Mouse (Mus musculus): ENCODE results near the gene Hist2h3c1. TPM values are rescaled to one million over a fixed set of nuclear protein-coding genes. Genes with fewer than 3 reads are reported as not detected.

Hist2h3c1 gene
- polyA plus RNA-seq, 1 experiment from 2014 or later = 0.71 TPM

GRCm38 (mm10) chr3:96221640-96222038, 24.8 kb upstream of the Hist2h3c1 start:
- Histone ChIP-seq H3K27me3 (no peaks in the 10 kb centered on the region), H3K4me2 (replicated peaks) (peak overlapping the region; percentile 87), H3K4me3 (peak overlapping the region; percentile 61), H3K9me3 (replicated peaks) (no peaks in the 10 kb centered on the region), H3K9ac (peak overlapping the region; percentile 79), H3K36me3 (no peaks in the 10 kb centered on the region), H3K27ac (peak overlapping the region; percentile 98), H3K4me1 (peaks cover 26% of the 10 kb centered on the region)
- no peak for ATAC-seq (ENCODE audit: low FRiP score)
- 18% methylated on average over 9 of the region's 9 CpGs for WGBS

- Histone ChIP-seq H3K27ac (no peak overlapping the region), H3K9ac (no peak overlapping the region), H3K4me3 (no peak overlapping the region), H3K4me1 (peaks cover 32% of the 10 kb centered on the region), H3K4me2 (replicated peaks) (no peak overlapping the region; the same call in 1 of the 2 replicates), H3K36me3 (no peaks in the 10 kb centered on the region), H3K27me3 (no peaks in the 10 kb centered on the region), H3K9me3 (replicated peaks) (no peaks in the 10 kb centered on the region)
- 90% methylated on average over 4 of the region's 4 CpGs for WGBS
- ATAC-seq (ENCODE audit: low FRiP score) = no peak
Measured at GRCm38 (mm10) chr3:96222774-96223173, 23.7 kb upstream of the Hist2h3c1 start.

DNA sequence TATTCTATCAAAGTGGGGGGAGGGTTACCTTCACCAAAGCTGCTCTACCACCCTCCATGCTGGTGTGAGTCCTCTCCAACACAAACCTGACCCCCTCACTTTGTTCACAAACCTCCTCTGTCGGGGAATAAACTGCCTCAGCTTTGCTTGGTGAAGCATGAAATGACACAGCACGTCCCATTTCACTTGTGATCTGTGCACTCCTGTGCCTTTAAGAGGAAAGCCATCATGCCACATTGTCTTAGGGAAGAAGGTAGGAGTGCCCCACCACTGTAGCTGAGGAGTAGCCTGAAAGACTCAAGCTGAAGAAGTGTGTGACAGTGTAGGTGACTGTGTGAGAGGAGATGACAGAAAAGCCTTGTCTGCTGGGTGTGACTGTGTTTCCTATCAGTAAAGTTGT, 21.1 kb upstream of the Hist2h3c1 start:
- Histone ChIP-seq H3K9ac (no peak overlapping the region), H3K27me3 (no peaks in the 10 kb centered on the region), H3K4me1 (peaks cover 27% of the 10 kb centered on the region), H3K27ac (no peak overlapping the region), H3K36me3 (no peaks in the 10 kb centered on the region), H3K9me3 (replicated peaks) (no peaks in the 10 kb centered on the region), H3K4me2 (replicated peaks) (no peak overlapping the region), H3K4me3 (no peak overlapping the region)
- ATAC-seq (ENCODE audit: low FRiP score) = no peak
- 27% methylated on average over 2 of the region's 2 CpGs for WGBS

- no peak overlapping the region for H3K4me3 ChIP-seq
- H3K27ac ChIP-seq = no peak overlapping the region
- no peaks in the 10 kb centered on the region for H3K27me3 ChIP-seq
- no peak overlapping the region for H3K4me2 ChIP-seq (replicated peaks)
- no peak overlapping the region for H3K9ac ChIP-seq
- 73% methylated on average over 8 of the region's 8 CpGs for WGBS
- no peaks in the 10 kb centered on the region for H3K9me3 ChIP-seq (replicated peaks)
- H3K4me1 ChIP-seq = peaks cover 17% of the 10 kb centered on the region
- no peaks in the 10 kb centered on the region for H3K36me3 ChIP-seq
- no peak for ATAC-seq (ENCODE audit: low FRiP score)
Measured at GRCm38 (mm10) chr3:96226695-96227648, 19.5 kb upstream of the Hist2h3c1 start.

- Histone ChIP-seq H3K4me3 (no peak overlapping the region), H3K4me1 (0 out of 2 replicates have a peak, but pooled peaks cover 11% of the 10 kb centered on the region), H3K36me3 (no peaks in the 10 kb centered on the region), H3K27me3 (no peaks in the 10 kb centered on the region), H3K9ac (no peak overlapping the region), H3K4me2 (replicated peaks) (no peak overlapping the region), H3K27ac (no peak overlapping the region), H3K9me3 (replicated peaks) (no peaks in the 10 kb centered on the region)
- no peak for ATAC-seq (ENCODE audit: low FRiP score)
- WGBS = 62% methylated on average over 2 of the region's 2 CpGs
Measured at GRCm38 (mm10) chr3:96228828-96229227, 17.7 kb upstream of the Hist2h3c1 start.

DNA sequence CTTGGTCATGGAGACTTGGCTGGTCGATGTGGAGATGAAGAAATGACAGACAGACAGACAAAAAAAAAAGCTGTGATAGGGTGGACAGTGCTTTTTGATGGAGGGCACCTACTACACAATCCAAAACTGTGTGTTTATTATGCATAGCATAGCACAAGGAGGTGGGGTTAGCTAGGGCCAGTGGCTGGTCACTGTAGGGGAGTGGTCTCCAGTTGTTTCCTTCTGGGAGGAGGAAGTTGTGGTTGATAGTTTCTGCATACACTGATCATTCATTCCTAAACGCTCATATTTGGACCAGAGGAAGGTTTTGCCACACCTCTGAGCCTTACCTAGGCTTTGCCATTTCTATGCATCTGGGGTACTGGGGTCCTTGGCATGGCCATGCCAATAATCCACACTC, 16.1 kb upstream of the Hist2h3c1 start:
- H3K4me1 ChIP-seq = 0 out of 2 replicates have a peak, but pooled peaks cover 9% of the 10 kb centered on the region
- no peaks in the 10 kb centered on the region for H3K9me3 ChIP-seq (replicated peaks)
- no peak for ATAC-seq (ENCODE audit: low FRiP score)
- no peaks in the 10 kb centered on the region for H3K36me3 ChIP-seq
- H3K27me3 ChIP-seq = no peaks in the 10 kb centered on the region
- 82% methylated on average over 2 of the region's 2 CpGs for WGBS
- H3K9ac ChIP-seq = no peak overlapping the region
- H3K4me3 ChIP-seq = no peak overlapping the region
- H3K4me2 ChIP-seq (replicated peaks) = no peak overlapping the region
- no peak overlapping the region for H3K27ac ChIP-seq

DNA sequence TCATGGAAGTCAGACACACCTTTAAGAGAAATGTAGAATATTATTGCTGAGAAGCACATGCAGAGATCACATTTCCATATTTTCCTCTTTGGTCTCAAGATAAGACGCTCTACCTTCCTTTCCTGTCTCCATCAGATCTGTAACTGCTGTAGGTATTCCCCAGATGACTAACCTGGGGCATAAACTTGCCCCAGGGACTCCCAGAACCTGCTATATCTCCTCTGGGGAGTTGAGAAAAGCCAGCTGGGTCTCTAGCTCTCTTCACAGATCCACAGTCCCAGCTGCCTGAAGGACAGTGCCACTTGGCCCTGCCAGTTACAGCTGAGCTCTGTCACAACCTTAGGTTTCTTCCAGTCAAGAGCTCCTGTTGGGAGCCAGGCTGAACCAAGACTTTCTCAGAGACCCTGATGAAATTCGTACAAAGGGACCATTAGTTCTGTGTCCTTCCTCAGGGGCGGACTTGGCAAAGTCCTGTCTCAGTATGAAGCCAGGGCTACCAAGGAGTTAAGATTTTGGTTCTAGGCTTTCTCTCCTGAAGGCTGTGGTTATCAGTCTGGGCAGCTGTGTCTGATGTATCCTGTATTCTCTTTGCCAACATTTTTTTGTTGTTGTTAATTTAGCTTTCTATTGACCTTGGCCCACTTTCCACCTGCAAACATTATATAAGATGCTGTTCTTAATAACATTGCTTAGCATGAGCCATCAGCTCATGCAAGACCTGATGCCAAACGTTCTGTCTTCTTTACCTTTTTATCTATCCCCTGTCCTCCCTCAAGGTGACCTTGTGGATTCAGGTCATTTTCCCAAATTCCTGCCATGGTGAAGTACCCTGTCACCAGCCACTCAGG, 15.4 kb upstream of the Hist2h3c1 start:
- Histone ChIP-seq H3K4me3 (no peak overlapping the region), H3K9ac (no peak overlapping the region), H3K9me3 (replicated peaks) (no peaks in the 10 kb centered on the region), H3K27ac (no peak overlapping the region), H3K4me2 (replicated peaks) (no peak overlapping the region), H3K27me3 (no peaks in the 10 kb centered on the region), H3K4me1 (0 out of 2 replicates have a peak, but pooled peaks cover 7% of the 10 kb centered on the region), H3K36me3 (no peaks in the 10 kb centered on the region)
- no peak for ATAC-seq (ENCODE audit: low FRiP score)
- WGBS = 73% methylated on average over 4 of the region's 4 CpGs

DNA sequence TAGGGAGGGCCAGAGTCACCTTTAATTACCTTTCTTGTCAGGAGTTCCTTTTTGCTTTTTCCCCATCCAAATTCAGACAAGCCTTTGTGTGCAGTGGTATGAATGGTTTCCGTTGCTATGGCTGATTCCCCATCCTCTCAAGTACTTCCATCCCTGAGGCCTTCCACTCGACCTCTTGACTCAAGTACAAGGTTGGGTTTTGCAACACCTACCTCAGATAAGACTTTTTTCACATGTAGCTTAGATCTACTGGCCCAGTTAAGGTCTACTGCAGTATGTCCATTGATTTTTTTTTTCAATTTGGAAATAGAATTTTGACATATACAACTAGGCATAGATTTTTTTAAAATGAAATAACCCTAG, 14.7 kb upstream of the Hist2h3c1 start:
- no peak overlapping the region for H3K4me3 ChIP-seq
- no peak for ATAC-seq (ENCODE audit: low FRiP score)
- H3K9ac ChIP-seq = no peak overlapping the region
- H3K27me3 ChIP-seq = no peaks in the 10 kb centered on the region
- WGBS = 72% methylated on average over 2 of the region's 2 CpGs
- H3K27ac ChIP-seq = no peak overlapping the region
- H3K4me1 ChIP-seq = 0 out of 2 replicates have a peak, but pooled peaks cover 6% of the 10 kb centered on the region
- no peak overlapping the region for H3K4me2 ChIP-seq (replicated peaks)
- H3K36me3 ChIP-seq = no peaks in the 10 kb centered on the region
- no peaks in the 10 kb centered on the region for H3K9me3 ChIP-seq (replicated peaks)

DNA sequence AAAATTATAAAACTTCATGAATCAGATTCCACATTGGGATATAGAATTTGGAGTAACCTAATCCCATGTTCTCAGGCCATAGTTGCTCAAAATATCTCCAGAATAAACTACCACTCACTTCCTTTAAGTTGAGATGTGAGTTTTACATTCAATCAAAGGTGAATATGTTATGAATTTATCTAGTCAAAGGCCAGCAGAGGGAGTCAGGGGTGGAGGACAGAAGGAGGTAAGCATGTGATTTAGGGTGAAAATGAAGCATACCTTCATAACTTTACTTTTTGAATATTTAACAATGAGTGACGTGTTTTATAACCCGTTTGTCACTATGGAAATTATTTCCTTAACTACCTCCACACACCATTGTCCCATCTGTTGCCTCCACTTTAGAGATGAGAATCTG, 11.6 kb upstream of the Hist2h3c1 start:
- no peak overlapping the region for H3K9ac ChIP-seq
- no peak overlapping the region for H3K27ac ChIP-seq
- WGBS = 95% methylated on average over 2 of the region's 2 CpGs
- no peak for ATAC-seq (ENCODE audit: low FRiP score)
- peaks cover 15% of the 10 kb centered on the region for H3K4me1 ChIP-seq
- H3K4me2 ChIP-seq (replicated peaks) = no peak overlapping the region
- no peak overlapping the region for H3K4me3 ChIP-seq
- H3K9me3 ChIP-seq (replicated peaks) = no peaks in the 10 kb centered on the region
- H3K27me3 ChIP-seq = no peaks in the 10 kb centered on the region
- no peaks in the 10 kb centered on the region for H3K36me3 ChIP-seq

DNA sequence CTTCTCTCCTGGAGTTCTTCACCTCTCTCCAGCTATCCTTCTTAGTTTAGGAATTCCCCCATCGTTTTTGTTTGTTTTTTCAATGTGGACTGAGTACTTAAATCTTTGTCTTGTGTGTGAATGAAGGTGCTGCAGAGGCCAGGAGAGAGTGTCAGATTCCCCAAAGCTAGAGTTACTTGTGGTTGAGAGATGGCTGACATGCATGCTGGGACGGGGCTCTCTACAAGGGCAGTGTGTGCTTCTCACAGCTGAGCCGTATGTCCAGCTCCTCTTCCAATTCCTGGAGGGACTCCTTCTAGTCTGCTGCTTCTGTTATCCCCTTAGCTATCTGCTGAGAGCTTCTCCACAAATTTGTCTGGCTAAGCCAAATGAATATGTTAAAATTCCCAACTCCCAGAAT, 10.6 kb upstream of the Hist2h3c1 start:
- 62% methylated on average over 3 of the region's 3 CpGs for WGBS
- Histone ChIP-seq H3K4me2 (replicated peaks) (no peak overlapping the region), H3K27ac (peak overlapping the region; percentile 30; the same call in 1 of the 2 replicates), H3K9me3 (replicated peaks) (no peaks in the 10 kb centered on the region), H3K27me3 (no peaks in the 10 kb centered on the region), H3K4me3 (no peak overlapping the region), H3K36me3 (no peaks in the 10 kb centered on the region), H3K9ac (no peak overlapping the region), H3K4me1 (peaks cover 15% of the 10 kb centered on the region)
- ATAC-seq (ENCODE audit: low FRiP score) = no peak

GRCm38 (mm10) chr3:96236834-96237334, 9.6 kb upstream of the Hist2h3c1 start:
- 83% methylated on average over 4 of the region's 4 CpGs for WGBS
- no peaks in the 10 kb centered on the region for H3K9me3 ChIP-seq (replicated peaks)
- H3K36me3 ChIP-seq = no peaks in the 10 kb centered on the region
- H3K4me2 ChIP-seq (replicated peaks) = peak overlapping the region; percentile 55
- no peak for ATAC-seq (ENCODE audit: low FRiP score)
- H3K27me3 ChIP-seq = no peaks in the 10 kb centered on the region
- H3K9ac ChIP-seq = peak overlapping the region; percentile 56; the same call in 1 of the 2 replicates
- H3K4me1 ChIP-seq = peaks cover 15% of the 10 kb centered on the region
- no peak overlapping the region for H3K27ac ChIP-seq
- H3K4me3 ChIP-seq = peak overlapping the region; percentile 37; the same call in 1 of the 2 replicates

DNA sequence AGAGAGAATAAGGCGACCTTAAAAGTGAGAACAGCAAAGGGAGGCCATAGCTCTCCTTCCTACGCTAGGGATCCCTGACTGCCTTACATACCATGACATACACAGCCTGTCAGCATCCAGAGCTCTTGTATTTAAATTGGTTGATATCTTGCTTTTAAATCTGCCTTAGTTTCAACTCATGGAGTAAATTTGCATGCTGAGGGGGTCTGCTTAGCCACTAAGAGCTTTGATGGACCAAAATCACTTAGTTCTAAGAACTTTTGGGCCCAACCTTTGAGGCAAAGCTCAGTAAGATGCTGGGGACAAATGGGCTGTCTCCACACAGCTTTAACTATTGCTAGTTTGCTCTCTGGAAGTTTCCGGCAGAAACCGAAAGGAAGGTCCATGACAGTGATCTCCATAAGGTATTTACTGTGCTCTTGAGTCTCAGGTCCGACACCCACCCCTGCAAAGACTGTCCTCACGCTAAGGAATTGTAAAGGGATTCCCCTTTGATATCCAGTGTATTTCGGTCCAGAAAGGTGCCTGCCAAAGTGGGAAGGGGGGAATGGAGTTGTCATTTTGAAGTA, 9.1 kb upstream of the Hist2h3c1 start:
- ATAC-seq (ENCODE audit: low FRiP score) = no peak
- peaks cover 15% of the 10 kb centered on the region for H3K4me1 ChIP-seq
- 28% methylated on average over 7 of the region's 7 CpGs for WGBS
- H3K27me3 ChIP-seq = no peaks in the 10 kb centered on the region
- no peaks in the 10 kb centered on the region for H3K36me3 ChIP-seq
- H3K9ac ChIP-seq = peak overlapping the region; percentile 56
- H3K4me2 ChIP-seq (replicated peaks) = peak overlapping the region; percentile 55
- H3K9me3 ChIP-seq (replicated peaks) = no peaks in the 10 kb centered on the region
- peak overlapping the region; percentile 68; the same call in 1 of the 2 replicates for H3K27ac ChIP-seq
- peak overlapping the region; percentile 37 for H3K4me3 ChIP-seq
